Mouse (Mus musculus): ENCODE data around the gene Adcy6.

The Adcy6 gene

GRCm38 (mm10) chr15:98628589-98629254 is 18.8 kb upstream of the Adcy6 start:
- no peak for DNase-seq (ENCODE audit: low read depth, low spot score)

GRCm38 (mm10) chr15:98626487-98627212 is 16.8 kb upstream of the Adcy6 start:
- no peak for DNase-seq (ENCODE audit: low read depth, low spot score)

GRCm38 (mm10) chr15:98626078-98626477 is 16.2 kb upstream of the Adcy6 start:
- no peak for DNase-seq (ENCODE audit: low read depth, low spot score)

GRCm38 (mm10) chr15:98623361-98623821 is 13.5 kb upstream of the Adcy6 start:
- DNase-seq (ENCODE audit: low read depth, low spot score): no peak

- no peak for DNase-seq (ENCODE audit: low read depth, low spot score)
Measured at GRCm38 (mm10) chr15:98622721-98623120, 12.8 kb upstream of the Adcy6 start.

- no peak for DNase-seq (ENCODE audit: low read depth, low spot score)
Measured at GRCm38 (mm10) chr15:98622199-98622598, 12.3 kb upstream of the Adcy6 start.

- no peak for DNase-seq (ENCODE audit: low read depth, low spot score)
Measured at GRCm38 (mm10) chr15:98617176-98617537, 7.3 kb upstream of the Adcy6 start.

- no peak for DNase-seq (ENCODE audit: low read depth, low spot score)
Measured at GRCm38 (mm10) chr15:98616362-98617175, 6.7 kb upstream of the Adcy6 start.

GRCm38 (mm10) chr15:98615751-98616150 is 5.9 kb upstream of the Adcy6 start:
- DNase-seq (ENCODE audit: low read depth, low spot score): no peak

- DNase-seq (ENCODE audit: low read depth, low spot score): no peak
Measured at GRCm38 (mm10) chr15:98614971-98615370, 5.1 kb upstream of the Adcy6 start.

GRCm38 (mm10) chr15:98614551-98614950 is 4.7 kb upstream of the Adcy6 start:
- DNase-seq (ENCODE audit: low read depth, low spot score): no peak

GRCm38 (mm10) chr15:98612229-98612628 is 2.4 kb upstream of the Adcy6 start:
- no peak for DNase-seq (ENCODE audit: low read depth, low spot score)

GRCm38 (mm10) chr15:98610131-98610633 is 306 bp upstream of the Adcy6 start:
- no peak for DNase-seq (ENCODE audit: low read depth, low spot score)

GRCm38 (mm10) chr15:98608784-98609250 is 1.1 kb downstream of the Adcy6 start:
- DNase-seq (ENCODE audit: low read depth, low spot score): no peak

- DNase-seq (ENCODE audit: low read depth, low spot score): no peak
Measured at GRCm38 (mm10) chr15:98608058-98608783, 1.7 kb downstream of the Adcy6 start.

GRCm38 (mm10) chr15:98607557-98607956 is 2.3 kb downstream of the Adcy6 start:
- no peak for DNase-seq (ENCODE audit: low read depth, low spot score)

- no peak for DNase-seq (ENCODE audit: low read depth, low spot score)
Measured at GRCm38 (mm10) chr15:98606739-98607138, 3.1 kb downstream of the Adcy6 start.

GRCm38 (mm10) chr15:98606051-98606536 is 3.8 kb downstream of the Adcy6 start:
- DNase-seq (ENCODE audit: low read depth, low spot score): no peak

GRCm38 (mm10) chr15:98604041-98604575 is 5.8 kb downstream of the Adcy6 start:
- DNase-seq (ENCODE audit: low read depth, low spot score): no peak

- no peak for DNase-seq (ENCODE audit: low read depth, low spot score)
Measured at GRCm38 (mm10) chr15:98602921-98603458, 6.9 kb downstream of the Adcy6 start.
